In the genomic region with DNA sequence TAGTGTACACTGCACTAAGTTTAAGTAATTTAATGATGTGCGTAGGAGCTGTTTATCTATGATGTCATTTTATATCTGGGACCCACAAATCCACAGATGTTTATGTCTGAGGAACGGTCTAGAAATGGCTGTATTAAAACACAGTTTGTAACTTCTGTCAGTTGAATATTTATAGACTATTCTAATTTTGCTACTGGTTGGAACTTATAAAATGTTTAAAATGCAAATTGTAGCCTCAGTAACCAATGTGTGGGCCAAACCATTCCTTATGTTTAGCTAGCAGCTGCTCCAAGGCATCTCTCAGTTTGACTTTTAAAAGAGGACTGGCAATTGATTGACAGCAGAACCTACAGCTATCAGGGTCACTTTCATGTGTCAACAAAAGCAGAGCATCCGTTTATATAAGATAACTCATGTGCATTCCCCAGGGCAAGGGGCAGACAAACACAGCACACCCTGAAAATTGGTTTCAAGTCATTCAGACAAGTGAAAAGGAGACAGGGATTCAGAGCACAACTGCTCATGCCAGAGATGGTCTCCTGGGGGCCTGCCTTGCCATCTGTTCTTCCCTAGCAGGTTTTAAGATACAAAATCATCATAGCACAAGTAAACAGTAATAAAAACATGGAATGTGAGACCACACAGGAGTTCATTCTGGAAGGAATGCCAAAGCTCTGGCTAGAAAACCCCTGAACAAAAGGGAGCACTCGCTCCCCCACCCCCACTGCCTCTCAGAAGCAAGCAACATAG, we compare ENCODE assay signal across 8 mouse cellular contexts. TPM values are rescaled to one million over a fixed set of nuclear protein-coding genes. Genes with fewer than 3 reads are reported as not detected.
DNase-seq lines count a peak whose midpoint lies in the region; ATAC-seq lines count a peak whose summit lies in the region.

No protein-coding gene starts in this region.

- no peak overlapping the region for H3K27ac ChIP-seq in kidney, embryonic 15.5 days
- 0 out of 2 replicates have a peak overlapping the region, but pooled peaks have one; percentile 39 for H3K27ac ChIP-seq in embryonic facial prominence, embryonic 13.5 days
- 0 out of 2 replicates have a peak overlapping the region, but pooled peaks have one; percentile 7 for H3K27ac ChIP-seq in intestine, embryonic 15.5 days
- H3K27ac ChIP-seq in neural tube, embryonic 14.5 days (ENCODE audit: low read depth, low read length), result peak overlapping the region; percentile 52

- ATAC-seq in kidney, embryonic 15.5 days (replicated peaks; ENCODE audit: low FRiP score), result no peak; the same call in 1 of the 2 replicates
- ATAC-seq in embryonic facial prominence, embryonic 13.5 days (ENCODE audit: insufficient number of reproducible peaks, insufficient read depth, low FRiP score, low TSS enrichment, low read depth), result no peak
- peak; percentile 49; the same call in 1 of the 2 replicates for ATAC-seq in intestine, embryonic 15.5 days
- ATAC-seq in neural tube, embryonic 14.5 days (ENCODE audit: low read depth), result peak; percentile 78; the same call in 1 of the 2 replicates

- H3K9me3 ChIP-seq in kidney, embryonic 15.5 days (replicated peaks), result no peaks in the 10 kb centered on the region
- H3K9me3 ChIP-seq in embryonic facial prominence, embryonic 13.5 days, result no peaks in the 10 kb centered on the region
- H3K9me3 ChIP-seq in intestine, embryonic 15.5 days, result no peaks in the 10 kb centered on the region
- H3K9me3 ChIP-seq in neural tube, embryonic 14.5 days (ENCODE audit: control insufficient read depth, low read length), result no peaks in the 10 kb centered on the region

- no peak overlapping the region for H3K4me3 ChIP-seq in kidney, embryonic 15.5 days (replicated peaks)
- H3K4me3 ChIP-seq in embryonic facial prominence, embryonic 13.5 days, result no peak overlapping the region
- H3K4me3 ChIP-seq in intestine, embryonic 15.5 days (replicated peaks), result no peak overlapping the region
- no peak overlapping the region for H3K4me3 ChIP-seq in neural tube, embryonic 14.5 days (ENCODE audit: low read depth, low read length)

- no peak overlapping the region for H3K9ac ChIP-seq in kidney, embryonic 15.5 days
- H3K9ac ChIP-seq in embryonic facial prominence, embryonic 13.5 days, result no peak overlapping the region
- no peak overlapping the region for H3K9ac ChIP-seq in intestine, embryonic 15.5 days
- no peak overlapping the region for H3K9ac ChIP-seq in neural tube, embryonic 14.5 days (replicated peaks; ENCODE audit: low read depth, low read length)

- H3K27me3 ChIP-seq in kidney, embryonic 15.5 days, result no peaks in the 10 kb centered on the region
- no peaks in the 10 kb centered on the region for H3K27me3 ChIP-seq in embryonic facial prominence, embryonic 13.5 days
- H3K27me3 ChIP-seq in intestine, embryonic 15.5 days (replicated peaks), result no peaks in the 10 kb centered on the region
- H3K27me3 ChIP-seq in neural tube, embryonic 14.5 days (ENCODE audit: control insufficient read depth, insufficient read depth, low read length), result no peaks in the 10 kb centered on the region

- H3K36me3 ChIP-seq in kidney, embryonic 15.5 days, result no peaks in the 10 kb centered on the region
- H3K36me3 ChIP-seq in embryonic facial prominence, embryonic 13.5 days, result no peaks in the 10 kb centered on the region
- no peaks in the 10 kb centered on the region for H3K36me3 ChIP-seq in intestine, embryonic 15.5 days
- H3K36me3 ChIP-seq in neural tube, embryonic 14.5 days (ENCODE audit: control insufficient read depth, insufficient read depth, low read length), result no peaks in the 10 kb centered on the region

- H3K4me1 ChIP-seq in kidney, embryonic 15.5 days, result peaks cover 3% of the 10 kb centered on the region; the same call in 1 of the 2 replicates
- H3K4me1 ChIP-seq in embryonic facial prominence, embryonic 13.5 days, result peaks cover 11% of the 10 kb centered on the region
- H3K4me1 ChIP-seq in intestine, embryonic 15.5 days (replicated peaks), result peaks cover 9% of the 10 kb centered on the region; the same call in 1 of the 2 replicates
- H3K4me1 ChIP-seq in neural tube, embryonic 14.5 days (ENCODE audit: control insufficient read depth, insufficient read depth, low read length), result no peaks in the 10 kb centered on the region

- 49% methylated on average over 4 of the region's 4 CpGs for WGBS in kidney, embryonic 15.5 days
- 45% methylated on average over 4 of the region's 4 CpGs for WGBS in embryonic facial prominence, embryonic 13.5 days
- 44% methylated on average over 4 of the region's 4 CpGs for WGBS in intestine, embryonic 15.5 days
- 47% methylated on average over 4 of the region's 4 CpGs for WGBS in neural tube, embryonic 14.5 days

- no peak overlapping the region for H3K4me2 ChIP-seq in kidney, embryonic 15.5 days
- no peak overlapping the region for H3K4me2 ChIP-seq in embryonic facial prominence, embryonic 13.5 days
- H3K4me2 ChIP-seq in intestine, embryonic 15.5 days (replicated peaks), result no peak overlapping the region
- no peak overlapping the region for H3K4me2 ChIP-seq in neural tube, embryonic 14.5 days (ENCODE audit: low read depth, low read length)

- peak; percentile 32 to 51 for DNase-seq in kidney, postnatal 4 days
- DNase-seq in B cell, adult 2 months, result no peak
- DNase-seq in adrenal gland, postnatal 10 days, result no peak
- DNase-seq in ovary, postnatal 10 days (ENCODE audit: low spot score), result no peak

RNA-seq across cellular contexts. Expression of a gene that starts 48.0 kb away (rescaled TPM):
- polyA plus RNA-seq in kidney, embryonic 15.5 days (2015; fragmentation: Nextera tagmentation; extraction: Ambion mirVana), result 215 and 235 TPM in 2 replicates
- polyA plus RNA-seq in embryonic facial prominence, embryonic 13.5 days (2015; fragmentation: Nextera tagmentation; extraction: Ambion mirVana), result 225 and 237 TPM in 2 replicates
- 184 and 215 TPM in 2 replicates for polyA plus RNA-seq in intestine, embryonic 15.5 days (2015; fragmentation: Nextera tagmentation; extraction: Ambion mirVana)
- polyA plus RNA-seq in neural tube, embryonic 14.5 days (2014; fragmentation: Nextera tagmentation; extraction: Ambion mirVana), result 218 and 219 TPM in 2 replicates
- total RNA-seq in adrenal gland, postnatal 10 days (2021), result 10 to 100 TPM; 67.7 to 71.7 TPM

Comparison
In these comparisons a context has a peak if more than half of its experiments do, and no peak if none do; other contexts are left out.
1. DNase-seq: peak in kidney, postnatal 4 days (2 of 2); none in B cell, adult 2 months (0 of 2), adrenal gland, postnatal 10 days (single experiment) and ovary, postnatal 10 days (single experiment).
2. ATAC-seq: peak in intestine, embryonic 15.5 days (single experiment) and neural tube, embryonic 14.5 days (single experiment); none in kidney, embryonic 15.5 days (single experiment) and embryonic facial prominence, embryonic 13.5 days (single experiment).